Mouse (Mus musculus) CH12.LX (cell line): ENCODE results near the gene Lsm2. TPM values are rescaled to one million over a fixed set of nuclear protein-coding genes. Genes with fewer than 3 reads are reported as not detected.

Source experiments
- DNase-seq: peaks from one replicate; pipeline ENCODE4 v3.0.0-alpha.2; 2013; ENCODE audit errors: extremely low read depth
- H3K27ac ChIP-seq: 2 replicates; pipeline ENCODE4 v1.5.1; 2012; ENCODE audit warnings: low read depth, mild to moderate bottlenecking, control low read depth, moderate library complexity; ENCODE audit not compliant: insufficient read depth
- H3K27me3 ChIP-seq: replicated peaks from 2 replicates; pipeline ENCODE3; 2012; ENCODE audit warnings: inconsistent platforms
- H3K36me3 ChIP-seq, 2 experiments: replicated peaks in 1 of 2; 2 replicates each; pipeline versions ENCODE3 to v1.6.1; 2012; ENCODE audit warnings: inconsistent platforms in 1 of 2, low read length in 1 of 2, mild to moderate bottlenecking in 1 of 2, mixed read lengths in 1 of 2, moderate library complexity in 1 of 2; ENCODE audit not compliant: control insufficient read depth in 1 of 2, insufficient read depth in 1 of 2
- H3K4me1 ChIP-seq, 2 experiments: 2 replicates each; pipeline ENCODE4 v1.6.1; 2012; ENCODE audit warnings: inconsistent platforms in 1 of 2, moderate library complexity in 1 of 2; ENCODE audit not compliant: insufficient read depth in 2 of 2, control insufficient read depth in 1 of 2
- H3K4me2 ChIP-seq: 2 replicates; pipeline ENCODE4 v1.6.1; 2012; ENCODE audit warnings: low read depth, mild to moderate bottlenecking, control low read depth; ENCODE audit not compliant: poor library complexity, insufficient read depth, severe bottlenecking
- H3K4me3 ChIP-seq, 3 experiments: fragments of 150-350 bp in 1 of 3; sonication (generic) in 1 of 3; replicated peaks in 1 of 3; 2 replicates each; pipeline versions ENCODE3 to v1.5.1; 2011 to 2012; ENCODE audit warnings: low read depth in 2 of 3, low read length in 2 of 3, mild to moderate bottlenecking in 2 of 3, moderate library complexity in 2 of 3, control low read depth in 1 of 3, improper control_type of control experiment in 1 of 3, inconsistent platforms in 1 of 3, mixed read lengths in 1 of 3; ENCODE audit not compliant: poor library complexity in 1 of 3
- H3K79me2 ChIP-seq: replicated peaks from 2 replicates; pipeline ENCODE4 v1.6.1; 2012; ENCODE audit warnings: mild to moderate bottlenecking, moderate library complexity; ENCODE audit not compliant: control insufficient read depth, poor library complexity, insufficient read depth, severe bottlenecking; ENCODE audit errors: extremely low read depth
- H3K9ac ChIP-seq: 2 replicates; pipeline ENCODE4 v1.6.1; 2012; ENCODE audit warnings: low read depth, mild to moderate bottlenecking, control low read depth, moderate library complexity; ENCODE audit not compliant: insufficient read depth
- H3K9me3 ChIP-seq: replicated peaks from 2 replicates; pipeline ENCODE3; 2012; ENCODE audit warnings: low read length, inconsistent platforms, mixed read lengths
- BHLHE40 ChIP-seq: IDR thresholded peaks from 2 replicates; pipeline ENCODE4 v1.6.1; 2011; ENCODE audit warnings: mild to moderate bottlenecking, low read depth, low read length, improper control_type of control experiment
- CHD2 ChIP-seq: IDR thresholded peaks from 2 replicates; pipeline ENCODE4 v1.6.1; 2011; ENCODE audit warnings: low read length, improper control_type of control experiment
- E2F4 ChIP-seq: IDR thresholded peaks from 2 replicates; pipeline ENCODE4 v1.6.1; 2011; ENCODE audit warnings: low read depth, low read length, improper control_type of control experiment; ENCODE audit not compliant: insufficient replicate concordance
- ELF1 ChIP-seq: IDR thresholded peaks from 2 replicates; pipeline ENCODE4 v1.6.1; 2014; ENCODE audit warnings: low read depth, mild to moderate bottlenecking, inconsistent platforms, low read length, improper control_type of control experiment
- ETS1 ChIP-seq: conservative IDR thresholded peaks from 2 replicates; pipeline ENCODE4 v1.6.1; 2012; ENCODE audit warnings: low read depth, mild to moderate bottlenecking, inconsistent platforms, low read length, improper control_type of control experiment, moderate library complexity
- GABPA ChIP-seq: IDR thresholded peaks from 2 replicates; pipeline ENCODE4 v1.6.1; 2012; ENCODE audit warnings: low read depth, low read length, improper control_type of control experiment, inconsistent platforms; ENCODE audit not compliant: insufficient replicate concordance
- HCFC1 ChIP-seq: IDR thresholded peaks from 2 replicates; pipeline ENCODE4 v1.6.1; 2012; ENCODE audit warnings: low read depth, mild to moderate bottlenecking, inconsistent platforms, low read length, improper control_type of control experiment
- IRF4 ChIP-seq: IDR thresholded peaks from 2 replicates; pipeline ENCODE4 v1.6.1; 2014; ENCODE audit warnings: low read depth, mild to moderate bottlenecking, inconsistent platforms, low read length, improper control_type of control experiment
- MAFK ChIP-seq: IDR thresholded peaks from 2 replicates; pipeline ENCODE4 v1.6.1; 2011; ENCODE audit warnings: low read length, improper control_type of control experiment; ENCODE audit not compliant: insufficient replicate concordance
- MAZ ChIP-seq: IDR thresholded peaks from 2 replicates; pipeline ENCODE4 v1.6.1; 2012; ENCODE audit warnings: low read depth, mild to moderate bottlenecking, inconsistent platforms, low read length, improper control_type of control experiment, moderate library complexity
- MEF2A ChIP-seq: IDR thresholded peaks from 2 replicates; pipeline ENCODE4 v1.6.1; 2014; ENCODE audit warnings: low read depth, mild to moderate bottlenecking, inconsistent platforms, low read length, improper control_type of control experiment, borderline replicate concordance
- MXI1 ChIP-seq: IDR thresholded peaks from 2 replicates; pipeline ENCODE4 v1.6.1; 2011; ENCODE audit warnings: mild to moderate bottlenecking, low read depth, low read length, improper control_type of control experiment
- NELFE ChIP-seq: IDR thresholded peaks from 2 replicates; pipeline ENCODE4 v1.6.1; 2011; ENCODE audit warnings: low read depth, low read length, improper control_type of control experiment
- POLR2A ChIP-seq: IDR thresholded peaks from 2 replicates; pipeline ENCODE4 v1.6.1; 2011; ENCODE audit warnings: low read depth, mild to moderate bottlenecking, improper control_type of control experiment, low read length
- RCOR1 ChIP-seq: conservative IDR thresholded peaks from 2 replicates; pipeline ENCODE4 v1.6.1; 2012; ENCODE audit warnings: low read depth, mild to moderate bottlenecking, inconsistent platforms, low read length, improper control_type of control experiment
- SIN3A ChIP-seq: IDR thresholded peaks from 2 replicates; pipeline ENCODE4 v1.6.1; 2012; ENCODE audit warnings: low read length, improper control_type of control experiment, inconsistent platforms
- TBP ChIP-seq: conservative IDR thresholded peaks from 2 replicates; pipeline ENCODE4 v1.6.1; 2011; ENCODE audit warnings: low read depth, low read length, improper control_type of control experiment
- UBTF ChIP-seq: IDR thresholded peaks from 2 replicates; pipeline ENCODE4 v1.6.1; 2012; ENCODE audit warnings: low read depth, mild to moderate bottlenecking, inconsistent platforms, low read length, improper control_type of control experiment, moderate library complexity
- USF1 ChIP-seq: IDR thresholded peaks from 2 replicates; pipeline ENCODE4 v1.6.1; 2014; ENCODE audit warnings: low read depth, mild to moderate bottlenecking, inconsistent platforms, low read length, improper control_type of control experiment
- ZKSCAN1 ChIP-seq: IDR thresholded peaks from 2 replicates; pipeline ENCODE4 v1.6.1; 2012; ENCODE audit warnings: low read depth, inconsistent platforms, low read length, improper control_type of control experiment, borderline replicate concordance
- ZMIZ1 ChIP-seq: IDR thresholded peaks from 2 replicates; pipeline ENCODE4 v1.6.1; 2012; ENCODE audit warnings: low read depth, mild to moderate bottlenecking, inconsistent platforms, low read length, improper control_type of control experiment
- dilution Hi-C: fragments of 300-500 bp; cut with MboI; formaldehyde crosslinking; loops from 2 replicates; pipeline ENCODE4 v1.14.3; 2020; ENCODE audit warnings: low sequenced_read_pairs; ENCODE audit not compliant: extremely low pct_unique_long_range_greater_than_20kb, extremely low pct_ligation_motif_present
- in situ Hi-C: fragments of 300-500 bp; cut with MboI; formaldehyde crosslinking; loops from 3 replicates; pipeline ENCODE4 v1.14.3; 2019; ENCODE audit warnings: low sequenced_read_pairs, low pct_ligation_motif_present, low pct_unique_long_range_greater_than_20kb, mixed read lengths
- polyA plus RNA-seq: library from polyadenylated mRNA; unstranded; fragments of >175 nt; gene quantifications from 2 replicates; pipeline ENCODE4 v1.2.1, GENCODE M21; 2012; ENCODE audit warnings: low read depth; ENCODE audit not compliant: insufficient read length
- total RNA-seq, 2 experiments: library from RNA; depleted of rRNA; stranded (reverse); fragments of 300-350 nt in 1 of 2; fragments of >200 nt in 1 of 2; gene quantifications; 2 replicates each; pipeline ENCODE4 v1.2.3; 2012 to 2014

The Lsm2 gene
- total and polyA plus RNA-seq, 3 experiments = 104 to 345 (median 135) TPM

DNA sequence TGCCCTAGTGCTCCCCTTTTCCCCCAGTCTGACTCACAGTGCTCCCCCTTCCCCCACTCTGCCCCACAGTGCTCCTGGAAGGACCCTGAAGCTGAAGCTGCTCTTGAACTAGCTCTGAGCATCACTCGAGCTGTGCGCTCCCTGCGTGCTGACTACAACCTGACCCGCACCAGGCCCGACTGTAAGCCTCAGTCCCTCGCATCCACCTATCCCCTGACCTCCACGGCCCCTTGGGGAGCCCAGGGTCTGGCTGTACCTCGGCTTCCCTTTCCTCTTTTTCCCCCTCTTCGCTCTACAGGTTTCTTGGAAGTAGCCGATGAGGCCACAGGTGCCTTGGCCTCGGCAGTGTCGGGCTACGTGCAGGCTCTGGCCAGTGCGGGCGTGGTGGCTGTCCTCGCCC lies 33.6 kb downstream of the Lsm2 start:
- Histone ChIP-seq H3K4me2 (no peak overlapping the region), H3K27ac (no peak overlapping the region), H3K4me1 (0 out of 4 replicates have a peak, but pooled peaks cover 0 to 2% of the 10 kb centered on the region in 2 experiments), H3K4me3 (no peak overlapping the region), H3K27me3 (no peaks in the 10 kb centered on the region), H3K9me3 (no peaks in the 10 kb centered on the region), H3K79me2 (no peaks in the 10 kb centered on the region), H3K9ac (no peak overlapping the region), H3K36me3 (peaks cover 63 to 94% of the 10 kb centered on the region in 2 experiments)
- dilution Hi-C loops = no loop called here
- TF ChIP-seq UBTF (no peak), BHLHE40 (no peak), ELF1 (no peak), POLR2A (no peak), HCFC1 (no peak), NELFE (no peak), MXI1 (no peak), ZKSCAN1 (no peak), SIN3A (no peak), ETS1 (no peak), USF1 (no peak), MEF2A (no peak), ZMIZ1 (no peak), IRF4 (no peak), CHD2 (no peak), MAZ (no peak), MAFK (no peak), GABPA (no peak)
- no peak for DNase-seq
- in situ Hi-C loops = loop anchor here (10.0 kb wide), 1 partner anchor 220 kb away; the partner anchor contains the start of genes Atp6v1g2 and Nfkbil1

DNA sequence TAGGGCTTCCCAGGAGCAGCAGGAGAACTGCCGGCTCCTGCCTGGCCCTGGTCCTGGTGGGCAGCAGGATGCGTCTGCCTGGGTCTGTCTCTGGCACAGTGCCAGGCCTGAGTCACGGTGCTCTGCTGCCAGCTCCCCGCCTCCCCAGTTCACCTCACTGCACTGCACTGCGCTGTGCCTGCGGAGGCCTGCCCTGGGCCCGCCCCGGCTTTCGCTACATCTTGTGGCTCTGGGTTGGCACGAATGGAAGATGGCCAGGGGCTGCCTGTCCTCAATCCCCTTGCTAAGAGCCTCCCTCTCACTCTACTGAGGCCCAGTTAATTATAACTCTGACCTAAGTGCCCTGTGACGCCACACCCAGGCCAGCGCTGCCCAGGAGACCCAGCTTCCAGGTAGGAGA lies 34.7 kb downstream of the Lsm2 start, which contains the start of gene Vwa7:
Vwa7 (plus strand) TSS at position 204 of the 400 bp plus-strand sequence.
- TF ChIP-seq TBP (no peak), E2F4 (no peak), UBTF (no peak), ETS1 (no peak), POLR2A (no peak), ELF1 (no peak), MXI1 (no peak), GABPA (no peak), ZKSCAN1 (no peak), RCOR1 (no peak)
- TF ChIP-seq, all 38 proteins: peak for 0
- no peak within 1 kb of the TSS for H3K27ac ChIP-seq
- H3K4me1 ChIP-seq = peaks cover 0 to 7% of the 10 kb centered on the region in 2 experiments; a peak in 2 of 4 replicates
- no peaks in the 10 kb centered on the region for H3K9me3 ChIP-seq
- no peak within 1 kb of the TSS for H3K9ac ChIP-seq
- in situ Hi-C loops = loop anchor here (10.0 kb wide), 1 partner anchor 218 kb away; the partner anchor contains the start of genes Atp6v1g2 and Nfkbil1
- no peak within 1 kb of the TSS for H3K4me2 ChIP-seq
- H3K27me3 ChIP-seq = no peaks in the 10 kb centered on the region
- H3K79me2 ChIP-seq = no peaks in the 10 kb centered on the region
- no peak for DNase-seq
- dilution Hi-C loops = no loop called here
- peaks cover 52 to 84% of the 10 kb centered on the region in 2 experiments for H3K36me3 ChIP-seq
- H3K4me3 ChIP-seq = no peak within 1 kb of the TSS
